Mouse (Mus musculus) hindbrain, embryonic 15.5 days (tissue): ENCODE measurements at regions not wholly inside any gene's neighbourhood (a gene's known extent, or its start where the extent isn't known, plus 50 kb on each side); places are given as distances from the start of the nearest gene placed in this dataset.
"Not testable (repeated sequence)": the region's sequence is repeated elsewhere in the genome, so short reads cannot be mapped to it uniquely, and the experiment has no call there.

ENCODE experiments used
- ATAC-seq: fragments of 200-750 bp; cut with Nextera tagmentation; 2 replicates; pipeline ENCODE4 v1.8.0; 2017; ENCODE audit warnings: low read depth, moderate number of reproducible peaks, moderate TSS enrichment; ENCODE audit not compliant: low FRiP score
- H3K27ac ChIP-seq: fragments of 300-500 bp; sonication (generic); replicated peaks from 2 replicates; pipeline ENCODE4 v1.5.1; 2015; ENCODE audit warnings: mild to moderate bottlenecking, inconsistent platforms
- H3K27me3 ChIP-seq: fragments of 300-500 bp; sonication (generic); 2 replicates; pipeline ENCODE4 v1.6.1; 2015; ENCODE audit warnings: control low read depth, inconsistent platforms
- H3K36me3 ChIP-seq: fragments of 300-500 bp; sonication (generic); 2 replicates; pipeline ENCODE4 v1.6.1; 2015; ENCODE audit warnings: control low read depth, inconsistent platforms
- H3K4me1 ChIP-seq: fragments of 300-500 bp; sonication (generic); replicated peaks from 2 replicates; pipeline ENCODE4 v1.6.1; 2015; ENCODE audit warnings: control low read depth, inconsistent platforms
- H3K4me2 ChIP-seq: fragments of 300-500 bp; sonication (generic); 2 replicates; pipeline ENCODE4 v1.6.1; 2015; ENCODE audit warnings: moderate library complexity, mild to moderate bottlenecking, inconsistent platforms
- H3K4me3 ChIP-seq: fragments of 300-500 bp; sonication (generic); 2 replicates; pipeline ENCODE4 v1.5.1; 2015; ENCODE audit warnings: mild to moderate bottlenecking, inconsistent platforms
- H3K9ac ChIP-seq: fragments of 300-500 bp; sonication (generic); 2 replicates; pipeline ENCODE4 v1.6.1; 2015; ENCODE audit warnings: inconsistent platforms
- H3K9me3 ChIP-seq: fragments of 300-500 bp; sonication (generic); 2 replicates; pipeline ENCODE4 v1.6.1; 2016; ENCODE audit warnings: control low read depth, inconsistent platforms
- WGBS: fragments of 180-500 bp; shearing (Covaris S2); methylation state at CpG from one replicate; pipeline ENCODE4 v1.1.7; 2015; 5-methylcytosine and 5-hydroxymethylcytosine counted together

GRCm38 (mm10) chr3:147736673-147737439, 884.7 kb downstream of the Ttll7 start:
- Histone ChIP-seq H3K9me3 (no peaks in the 10 kb centered on the region), H3K9ac (no peak overlapping the region), H3K27me3 (no peaks in the 10 kb centered on the region), H3K4me2 (no peak overlapping the region), H3K4me1 (no peaks in the 10 kb centered on the region), H3K36me3 (no peaks in the 10 kb centered on the region), H3K4me3 (no peak overlapping the region), H3K27ac (no peak overlapping the region)
- 71% methylated on average over 6 of the region's 6 CpGs for WGBS
- ATAC-seq: no peak

- Histone ChIP-seq H3K27me3 (no peaks in the 10 kb centered on the region), H3K4me3 (no peak overlapping the region), H3K4me1 (no peaks in the 10 kb centered on the region), H3K9me3 (no peaks in the 10 kb centered on the region), H3K4me2 (no peak overlapping the region), H3K36me3 (no peaks in the 10 kb centered on the region), H3K27ac (no peak overlapping the region), H3K9ac (no peak overlapping the region)
- no peak for ATAC-seq
- WGBS: 74% methylated on average over 4 of the region's 4 CpGs
Measured at GRCm38 (mm10) chr3:147716391-147716790, 864.2 kb downstream of the Ttll7 start.

- no peak for ATAC-seq
- no peak overlapping the region for H3K9ac ChIP-seq
- no peaks in the 10 kb centered on the region for H3K36me3 ChIP-seq
- H3K27me3 ChIP-seq: no peaks in the 10 kb centered on the region
- H3K9me3 ChIP-seq: no peaks in the 10 kb centered on the region
- H3K4me3 ChIP-seq: no peak overlapping the region
- H3K4me2 ChIP-seq: no peak overlapping the region
- no peaks in the 10 kb centered on the region for H3K4me1 ChIP-seq
- no peak overlapping the region for H3K27ac ChIP-seq
- 68% methylated on average over 4 of the region's 4 CpGs for WGBS
Measured at GRCm38 (mm10) chr3:147707401-147707801, 855.2 kb downstream of the Ttll7 start.

GRCm38 (mm10) chr3:147683730-147684129, 831.6 kb downstream of the Ttll7 start:
- Histone ChIP-seq H3K27me3 (no peaks in the 10 kb centered on the region), H3K4me1 (no peaks in the 10 kb centered on the region), H3K4me2 (no peak overlapping the region), H3K27ac (no peak overlapping the region), H3K9me3 (no peaks in the 10 kb centered on the region), H3K36me3 (no peaks in the 10 kb centered on the region), H3K4me3 (no peak overlapping the region), H3K9ac (no peak overlapping the region)
- WGBS: 91% methylated on average over 2 of the region's 2 CpGs
- ATAC-seq: no peak

- H3K9me3 ChIP-seq: no peaks in the 10 kb centered on the region
- H3K4me1 ChIP-seq: no peaks in the 10 kb centered on the region
- no peak overlapping the region for H3K4me2 ChIP-seq
- no peaks in the 10 kb centered on the region for H3K36me3 ChIP-seq
- no peaks in the 10 kb centered on the region for H3K27me3 ChIP-seq
- no peak for ATAC-seq
- no peak overlapping the region for H3K9ac ChIP-seq
- H3K4me3 ChIP-seq: no peak overlapping the region
- no peak overlapping the region for H3K27ac ChIP-seq
- WGBS: 31% methylated on average over 1 of the region's 1 CpGs
Measured at GRCm38 (mm10) chr3:147680299-147680698, 828.1 kb downstream of the Ttll7 start.

GRCm38 (mm10) chr3:147662572-147662971, 810.4 kb downstream of the Ttll7 start:
- H3K9ac ChIP-seq: no peak overlapping the region
- WGBS: 75% methylated on average over 3 of the region's 3 CpGs
- H3K4me2 ChIP-seq: no peak overlapping the region
- H3K36me3 ChIP-seq: no peaks in the 10 kb centered on the region
- H3K4me3 ChIP-seq: no peak overlapping the region
- no peaks in the 10 kb centered on the region for H3K27me3 ChIP-seq
- H3K9me3 ChIP-seq: no peaks in the 10 kb centered on the region
- H3K4me1 ChIP-seq: no peaks in the 10 kb centered on the region
- ATAC-seq: no peak
- H3K27ac ChIP-seq: no peak overlapping the region

- peak; percentile 72 for ATAC-seq
- peak overlapping the region; percentile 4; the same call in 1 of the 2 replicates for H3K4me2 ChIP-seq
- no peaks in the 10 kb centered on the region for H3K9me3 ChIP-seq
- no peak overlapping the region for H3K9ac ChIP-seq
- H3K4me1 ChIP-seq: 0 out of 2 replicates have a peak, but pooled peaks cover 4% of the 10 kb centered on the region
- no peak overlapping the region for H3K27ac ChIP-seq
- 30% methylated on average over 6 of the region's 6 CpGs for WGBS
- no peaks in the 10 kb centered on the region for H3K36me3 ChIP-seq
- no peaks in the 10 kb centered on the region for H3K27me3 ChIP-seq
- H3K4me3 ChIP-seq: no peak overlapping the region
Measured at GRCm38 (mm10) chr3:147652849-147653248, 800.7 kb downstream of the Ttll7 start.

GRCm38 (mm10) chr3:147635486-147635885, 783.3 kb downstream of the Ttll7 start:
- not testable (repeated sequence) for H3K9ac ChIP-seq, H3K27ac ChIP-seq, H3K4me2 ChIP-seq, H3K4me1 ChIP-seq, H3K36me3 ChIP-seq, H3K4me3 ChIP-seq, ATAC-seq, H3K27me3 ChIP-seq, H3K9me3 ChIP-seq
- 94% methylated on average over 21 of the region's 21 CpGs for WGBS

- Histone ChIP-seq H3K4me3 (no peak overlapping the region), H3K36me3 (no peaks in the 10 kb centered on the region), H3K9ac (no peak overlapping the region), H3K4me1 (no peaks in the 10 kb centered on the region), H3K27ac (no peak overlapping the region), H3K27me3 (no peaks in the 10 kb centered on the region), H3K9me3 (no peaks in the 10 kb centered on the region), H3K4me2 (no peak overlapping the region)
- ATAC-seq: no peak
- WGBS: 93% methylated on average over 3 of the region's 3 CpGs
Measured at GRCm38 (mm10) chr3:147631151-147631550, 779.0 kb downstream of the Ttll7 start.

GRCm38 (mm10) chr3:147583697-147584315, 731.6 kb downstream of the Ttll7 start:
- no peak overlapping the region for H3K4me2 ChIP-seq
- ATAC-seq: no peak
- no peaks in the 10 kb centered on the region for H3K27me3 ChIP-seq
- no peaks in the 10 kb centered on the region for H3K4me1 ChIP-seq
- no peaks in the 10 kb centered on the region for H3K9me3 ChIP-seq
- H3K9ac ChIP-seq: no peak overlapping the region
- WGBS: 56% methylated on average over 6 of the region's 6 CpGs
- no peak overlapping the region for H3K4me3 ChIP-seq
- H3K36me3 ChIP-seq: no peaks in the 10 kb centered on the region
- no peak overlapping the region for H3K27ac ChIP-seq

GRCm38 (mm10) chr3:147571850-147572249, 719.7 kb downstream of the Ttll7 start:
- no peak for ATAC-seq
- Histone ChIP-seq H3K4me1 (no peaks in the 10 kb centered on the region), H3K27me3 (no peaks in the 10 kb centered on the region), H3K27ac (no peak overlapping the region), H3K9ac (no peak overlapping the region), H3K9me3 (no peaks in the 10 kb centered on the region), H3K4me2 (no peak overlapping the region), H3K36me3 (no peaks in the 10 kb centered on the region), H3K4me3 (no peak overlapping the region)
- 93% methylated on average over 4 of the region's 4 CpGs for WGBS

GRCm38 (mm10) chr3:147545329-147546006, 693.3 kb downstream of the Ttll7 start:
- WGBS: 82% methylated on average over 6 of the region's 6 CpGs
- H3K4me3 ChIP-seq: no peak overlapping the region
- no peaks in the 10 kb centered on the region for H3K4me1 ChIP-seq

More at GRCm38 (mm10) chr3:147545329-147546006, 693.3 kb downstream of the Ttll7 start:
- H3K9me3 ChIP-seq: no peaks in the 10 kb centered on the region
- no peaks in the 10 kb centered on the region for H3K27me3 ChIP-seq
- H3K9ac ChIP-seq: no peak overlapping the region
- no peaks in the 10 kb centered on the region for H3K36me3 ChIP-seq
- ATAC-seq: no peak
- H3K4me2 ChIP-seq: no peak overlapping the region
- H3K27ac ChIP-seq: no peak overlapping the region
